Mouse (Mus musculus): ENCODE results near the gene Hs1bp3.

DNA sequence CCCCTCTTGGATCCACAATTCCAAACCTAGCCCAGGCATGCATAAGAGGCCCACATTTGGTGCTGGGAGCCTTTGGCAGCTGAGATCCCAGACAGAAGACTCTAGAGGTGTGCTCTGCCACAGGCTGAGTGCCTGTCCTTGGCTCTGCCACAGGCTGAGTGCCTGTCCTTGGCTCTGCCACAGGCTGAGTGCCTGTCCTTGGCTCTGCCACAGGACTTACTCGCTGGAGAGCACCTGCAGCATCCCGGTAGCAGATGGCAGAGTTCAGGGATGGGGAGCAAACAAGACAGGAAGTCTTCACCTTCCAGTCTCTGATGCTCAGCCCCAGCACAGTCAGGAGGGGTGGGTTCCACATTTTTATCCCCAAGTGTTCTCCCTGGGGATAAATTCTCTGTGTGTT lies 8.0 kb upstream of the Hs1bp3 start:
- no peak for TF ChIP-seq CTCF (IDR thresholded peaks at IDR 0.05; ENCODE audit: low read depth)
- no peak for TF ChIP-seq EP300 (IDR thresholded peaks at IDR 0.05; ENCODE audit: low read depth)
